Mouse (Mus musculus): ENCODE results near the gene March6. TPM values are rescaled to one million over a fixed set of nuclear protein-coding genes. Genes with fewer than 3 reads are reported as not detected.

Gene March6
- polyA plus RNA-seq, 1 experiment: not detected

DNA sequence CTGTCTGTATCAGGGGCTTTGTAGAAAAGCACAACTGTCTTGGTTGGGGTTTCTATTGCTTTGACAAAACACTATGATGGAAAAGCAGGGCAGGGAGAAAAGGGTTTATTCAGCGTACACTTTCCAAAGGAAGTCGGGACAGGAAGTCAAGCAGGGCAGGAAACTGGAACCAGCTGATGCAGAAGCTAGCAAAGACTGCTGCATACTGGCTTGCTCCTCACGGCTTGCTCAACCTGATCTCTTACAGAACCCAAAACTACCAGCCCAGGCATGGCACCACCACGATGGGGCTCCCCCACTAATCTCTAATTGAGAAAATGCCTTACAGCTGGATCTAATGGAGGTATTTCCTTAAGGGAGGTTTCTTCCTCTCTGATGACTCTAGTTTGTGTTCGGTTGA lies 16.6 kb upstream of the March6 start:
- H3K27ac ChIP-seq (ENCODE audit: insufficient read depth, low read depth, low read length): no peak overlapping the region
- no peak overlapping the region for H3K4me3 ChIP-seq (ENCODE audit: insufficient read depth, low read depth, low read length)
- WGBS: 79% methylated on average over 5 of the region's 5 CpGs
- TF ChIP-seq CTCF (IDR thresholded peaks at IDR 0.05; ENCODE audit: insufficient read depth, low read depth, low read length) (no peak), POLR2A (IDR thresholded peaks at IDR 0.05; ENCODE audit: insufficient read depth, low read depth, low read length) (no peak)
- H3K4me1 ChIP-seq (ENCODE audit: control insufficient read depth, insufficient read depth, low read length): peaks cover 3% of the 10 kb centered on the region; the same call in 1 of the 2 replicates

DNA sequence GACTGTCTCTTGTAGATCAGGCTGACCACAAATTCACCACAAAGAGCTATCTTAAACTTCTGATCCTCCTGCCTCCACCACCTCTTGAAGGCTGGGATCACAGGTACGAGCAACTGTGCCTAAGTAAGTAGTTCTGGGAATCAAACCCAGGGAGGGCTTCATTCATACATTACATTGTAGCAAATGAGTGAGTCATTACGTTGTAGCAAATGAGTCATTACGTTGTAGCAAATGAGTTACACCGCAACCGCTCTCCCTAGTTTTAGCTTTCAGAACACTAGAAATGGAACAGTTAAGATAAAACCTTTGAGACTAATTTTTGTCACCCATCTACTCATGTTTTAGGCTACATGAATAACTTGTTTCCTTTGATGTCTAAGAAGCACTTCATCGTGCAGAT lies 15.4 kb upstream of the March6 start:
- WGBS: 56% methylated on average over 6 of the region's 6 CpGs
- no peak overlapping the region for H3K27ac ChIP-seq (ENCODE audit: insufficient read depth, low read depth, low read length)

DNA sequence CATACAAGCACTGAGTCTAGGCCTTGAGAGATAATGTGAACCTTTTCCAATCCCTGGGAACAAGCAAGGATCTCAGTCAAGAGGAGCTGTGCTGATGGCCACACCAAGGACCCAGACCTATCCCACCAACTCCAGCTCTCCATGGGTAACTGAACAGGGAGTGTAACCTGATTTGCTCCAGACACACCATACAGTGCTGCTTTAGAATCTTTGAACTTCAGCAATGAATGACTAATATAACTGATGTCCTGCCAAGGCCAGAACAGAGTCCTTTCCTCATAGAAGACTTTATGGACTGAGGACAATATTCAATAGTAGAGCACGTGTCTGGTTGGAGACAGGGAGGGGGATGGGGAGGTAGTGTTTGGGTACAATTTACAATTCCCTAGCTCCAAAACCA lies 14.2 kb upstream of the March6 start:
- H3K4me1 ChIP-seq (ENCODE audit: control insufficient read depth, insufficient read depth, low read length): peaks cover 11% of the 10 kb centered on the region
- no peak for TF ChIP-seq CTCF (IDR thresholded peaks at IDR 0.05; ENCODE audit: insufficient read depth, low read depth, low read length)
- H3K27ac ChIP-seq (ENCODE audit: insufficient read depth, low read depth, low read length): no peak overlapping the region
- H3K4me3 ChIP-seq (ENCODE audit: insufficient read depth, low read depth, low read length): no peak overlapping the region
- 76% methylated on average over 1 of the region's 1 CpGs for WGBS

More for the DNA sequence above, 15.4 kb upstream of the March6 start:
- no peak overlapping the region for H3K4me3 ChIP-seq (ENCODE audit: insufficient read depth, low read depth, low read length)
- peaks cover 8% of the 10 kb centered on the region for H3K4me1 ChIP-seq (ENCODE audit: control insufficient read depth, insufficient read depth, low read length)
- TF ChIP-seq POLR2A (IDR thresholded peaks at IDR 0.05; ENCODE audit: insufficient read depth, low read depth, low read length) (no peak), CTCF (IDR thresholded peaks at IDR 0.05; ENCODE audit: insufficient read depth, low read depth, low read length) (no peak)

DNA sequence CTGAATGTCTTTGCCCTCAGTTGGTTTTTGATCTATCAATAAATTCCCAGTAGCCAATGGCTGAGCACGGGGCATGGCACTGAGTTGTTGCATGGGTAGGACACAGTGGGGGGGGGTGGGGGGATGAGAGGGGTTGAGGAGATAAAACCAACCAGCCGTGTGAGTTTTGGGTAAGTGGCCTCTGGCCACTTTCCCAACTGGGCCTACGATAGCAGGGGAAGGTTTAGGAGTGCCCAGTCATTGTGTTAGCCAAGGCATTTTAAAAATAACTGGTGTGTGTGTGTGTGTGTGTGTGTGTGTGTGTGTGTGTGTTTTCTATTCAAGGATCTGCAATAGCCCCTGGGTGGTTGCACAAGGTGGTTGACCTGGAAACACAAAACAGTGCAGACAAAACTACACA lies 12.4 kb upstream of the March6 start:
- TF ChIP-seq POLR2A (IDR thresholded peaks at IDR 0.05; ENCODE audit: insufficient read depth, low read depth, low read length) (no peak), CTCF (IDR thresholded peaks at IDR 0.05; ENCODE audit: insufficient read depth, low read depth, low read length) (no peak)
- WGBS: 45% methylated on average over 3 of the region's 3 CpGs
- peaks cover 11% of the 10 kb centered on the region for H3K4me1 ChIP-seq (ENCODE audit: control insufficient read depth, insufficient read depth, low read length)
- no peak overlapping the region for H3K4me3 ChIP-seq (ENCODE audit: insufficient read depth, low read depth, low read length)
- H3K27ac ChIP-seq (ENCODE audit: insufficient read depth, low read depth, low read length): no peak overlapping the region

DNA sequence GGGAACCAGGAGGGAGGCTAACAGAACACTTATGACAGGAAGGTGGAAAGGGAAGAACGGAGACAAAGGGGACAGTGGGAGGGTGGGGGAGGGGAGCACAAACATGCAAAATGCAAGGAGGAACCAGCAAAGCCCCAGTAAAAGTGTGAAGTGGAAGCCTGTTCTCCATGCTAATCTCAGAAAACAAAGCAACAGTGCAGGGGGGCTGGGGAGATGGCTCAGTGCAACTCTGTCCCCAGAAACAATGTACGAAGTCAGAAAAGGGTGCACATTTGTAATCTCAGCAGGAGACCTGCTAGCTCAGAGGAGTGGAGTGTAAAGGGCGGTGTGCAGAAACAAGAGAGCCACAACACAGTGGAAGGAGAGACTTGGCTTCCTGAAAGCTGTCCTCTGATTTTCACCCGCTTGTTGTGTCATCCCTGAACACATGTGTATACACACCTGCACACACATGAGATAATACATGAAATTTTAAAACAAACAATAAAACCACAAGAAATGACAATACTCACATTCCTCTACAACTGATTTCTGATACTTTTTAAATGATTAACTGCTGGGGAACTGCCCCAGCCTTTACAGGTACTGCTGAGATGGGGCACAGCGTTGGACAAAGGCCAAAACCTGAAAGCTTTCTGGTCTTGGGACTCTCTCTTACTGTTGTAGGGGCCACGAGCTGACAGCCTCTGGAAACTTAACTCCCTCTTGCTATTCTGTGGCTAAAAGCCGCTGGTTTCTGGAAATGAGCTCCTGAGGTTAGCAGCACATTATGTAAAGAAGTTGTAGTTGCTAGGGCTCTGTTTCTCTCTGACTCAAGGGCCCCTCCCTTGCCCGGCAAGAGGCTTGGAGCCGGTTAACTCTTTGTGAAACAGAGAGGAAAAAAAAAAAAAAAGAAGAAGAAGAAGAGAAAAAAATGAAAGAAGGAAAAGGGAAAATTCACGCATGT lies 11.4 kb upstream of the March6 start:
- peaks cover 11% of the 10 kb centered on the region for H3K4me1 ChIP-seq (ENCODE audit: control insufficient read depth, insufficient read depth, low read length)
- H3K4me3 ChIP-seq (ENCODE audit: insufficient read depth, low read depth, low read length): no peak overlapping the region
- no peak overlapping the region for H3K27ac ChIP-seq (ENCODE audit: insufficient read depth, low read depth, low read length)
- TF ChIP-seq POLR2A (IDR thresholded peaks at IDR 0.05; ENCODE audit: insufficient read depth, low read depth, low read length) (no peak), CTCF (IDR thresholded peaks at IDR 0.05; ENCODE audit: insufficient read depth, low read depth, low read length) (no peak)
- WGBS: 18% methylated on average over 10 of the region's 10 CpGs

GRCm38 (mm10) chr15:31540513-31540802 lies 9.6 kb upstream of the March6 start:
- TF ChIP-seq POLR2A (IDR thresholded peaks at IDR 0.05; ENCODE audit: insufficient read depth, low read depth, low read length) (no peak), CTCF (IDR thresholded peaks at IDR 0.05; ENCODE audit: insufficient read depth, low read depth, low read length) (no peak)
- Histone ChIP-seq H3K27ac (ENCODE audit: insufficient read depth, low read depth, low read length) (0 out of 2 replicates have a peak overlapping the region, but pooled peaks have one; percentile 40), H3K4me1 (ENCODE audit: control insufficient read depth, insufficient read depth, low read length) (peaks cover 18% of the 10 kb centered on the region), H3K4me3 (ENCODE audit: insufficient read depth, low read depth, low read length) (no peak overlapping the region)
- WGBS: 67% methylated on average over 1 of the region's 1 CpGs

DNA sequence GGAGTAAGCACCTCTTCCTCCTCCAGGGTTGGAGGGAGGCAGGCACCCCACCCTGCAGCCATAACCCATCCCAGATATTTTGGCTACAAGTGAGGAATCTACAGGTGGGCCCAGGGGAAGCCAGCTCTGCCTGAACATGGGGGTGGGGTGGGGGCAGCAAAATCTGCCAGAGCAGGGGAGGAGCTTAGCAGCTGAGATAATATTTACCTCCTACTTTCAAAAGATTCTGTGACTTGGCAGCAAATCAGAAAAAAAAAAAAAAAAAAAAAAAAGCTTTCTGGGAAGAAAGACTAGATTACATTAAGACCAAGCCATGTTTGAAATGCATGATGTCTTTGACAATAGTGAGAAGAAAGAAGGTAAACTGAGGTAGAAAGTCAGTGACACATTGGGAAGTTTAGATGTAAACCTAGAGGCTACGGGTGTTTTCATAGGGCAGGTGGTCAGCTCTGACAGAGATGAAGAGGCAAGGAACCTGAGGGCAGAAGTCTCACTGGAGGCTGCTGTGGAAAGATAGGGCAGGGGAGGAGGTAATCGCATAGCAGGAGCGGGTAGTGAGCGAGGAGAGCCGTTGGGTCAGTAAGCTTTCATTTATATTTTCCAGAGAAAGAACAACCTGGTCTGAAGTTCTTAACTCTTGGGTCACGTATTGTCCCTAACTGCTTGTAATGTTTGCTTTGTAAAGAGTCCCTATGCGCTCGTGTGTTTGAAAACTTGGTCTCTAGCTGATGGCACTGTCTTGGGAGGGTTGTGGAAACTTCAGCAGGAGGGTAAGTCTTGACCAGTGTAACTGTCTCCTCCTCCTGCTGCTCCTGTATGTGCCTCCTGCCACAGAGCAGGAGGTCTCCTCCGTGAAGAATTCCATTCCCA lies 9.0 kb upstream of the March6 start:
- WGBS: 82% methylated on average over 9 of the region's 9 CpGs
- TF ChIP-seq CTCF (IDR thresholded peaks at IDR 0.05; ENCODE audit: insufficient read depth, low read depth, low read length): no peak
- no peak for TF ChIP-seq POLR2A (IDR thresholded peaks at IDR 0.05; ENCODE audit: insufficient read depth, low read depth, low read length)
- Histone ChIP-seq H3K27ac (ENCODE audit: insufficient read depth, low read depth, low read length) (no peak overlapping the region), H3K4me1 (ENCODE audit: control insufficient read depth, insufficient read depth, low read length) (peaks cover 22% of the 10 kb centered on the region), H3K4me3 (ENCODE audit: insufficient read depth, low read depth, low read length) (no peak overlapping the region)

DNA sequence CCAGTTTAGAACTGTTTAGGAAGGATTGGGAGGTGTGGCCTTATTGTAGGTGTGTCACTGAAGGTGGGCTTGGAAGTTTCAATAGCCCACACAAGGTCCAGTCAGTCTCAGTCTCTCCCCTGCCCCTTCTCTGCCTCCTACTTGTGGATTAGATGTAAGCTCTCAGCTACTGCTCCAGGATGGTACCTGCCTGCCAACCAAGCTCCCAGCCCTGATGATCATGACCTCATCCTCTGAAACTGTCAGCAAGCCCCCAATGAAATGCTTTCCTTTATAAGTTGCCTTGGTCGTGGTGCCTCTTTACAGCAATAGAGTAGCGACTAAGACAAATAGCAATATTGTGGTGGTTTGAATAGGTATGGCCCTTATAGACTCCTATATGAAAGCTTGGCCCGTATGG lies 7.5 kb upstream of the March6 start:
- peaks cover 24% of the 10 kb centered on the region for H3K4me1 ChIP-seq (ENCODE audit: control insufficient read depth, insufficient read depth, low read length)
- TF ChIP-seq POLR2A (IDR thresholded peaks at IDR 0.05; ENCODE audit: insufficient read depth, low read depth, low read length) (no peak), CTCF (IDR thresholded peaks at IDR 0.05; ENCODE audit: insufficient read depth, low read depth, low read length) (no peak)
- H3K4me3 ChIP-seq (ENCODE audit: insufficient read depth, low read depth, low read length): no peak overlapping the region
- H3K27ac ChIP-seq (ENCODE audit: insufficient read depth, low read depth, low read length): no peak overlapping the region
- 92% methylated on average over 3 of the region's 3 CpGs for WGBS

DNA sequence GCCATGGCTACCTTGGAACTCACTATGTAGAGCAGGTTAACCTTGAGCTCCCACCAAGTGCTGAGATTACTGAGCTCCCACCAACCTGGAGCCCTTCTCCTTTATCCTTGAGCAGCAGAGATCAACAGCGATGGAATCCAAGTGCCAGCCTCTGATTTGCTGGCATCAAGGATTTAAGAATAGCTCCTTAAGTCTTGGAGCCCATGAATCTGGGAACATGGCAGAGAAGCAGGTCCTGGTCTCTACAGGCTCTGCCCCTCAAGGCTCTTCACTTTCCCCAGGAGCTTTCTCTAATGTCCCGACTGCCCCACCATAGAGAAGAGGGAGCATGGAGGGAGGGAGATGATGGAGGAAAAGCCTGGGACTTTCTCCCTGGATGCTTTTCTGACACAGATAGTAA lies 6.9 kb upstream of the March6 start:
- H3K4me3 ChIP-seq (ENCODE audit: insufficient read depth, low read depth, low read length): no peak overlapping the region
- no peak overlapping the region for H3K27ac ChIP-seq (ENCODE audit: insufficient read depth, low read depth, low read length)
- no peak for TF ChIP-seq POLR2A (IDR thresholded peaks at IDR 0.05; ENCODE audit: insufficient read depth, low read depth, low read length)
- no peak for TF ChIP-seq CTCF (IDR thresholded peaks at IDR 0.05; ENCODE audit: insufficient read depth, low read depth, low read length)
- WGBS: 86% methylated on average over 2 of the region's 2 CpGs
- peaks cover 24% of the 10 kb centered on the region for H3K4me1 ChIP-seq (ENCODE audit: control insufficient read depth, insufficient read depth, low read length)

Measured in olfactory bulb, adult 2 months (tissue).